Mouse (Mus musculus) kidney, adult 2 months (tissue): ENCODE measurements around the gene Slc29a1.

Source experiments
- CTCF ChIP-seq: fragments of 200-500 bp; conservative IDR thresholded peaks from 2 replicates; pipeline ENCODE4 v1.5.1; 2011; ENCODE audit warnings: low read depth, mild to moderate bottlenecking, control low read depth, low read length, moderate library complexity, mixed read lengths; ENCODE audit not compliant: insufficient read depth, insufficient read length
- POLR2A ChIP-seq: fragments of 200-500 bp; IDR thresholded peaks from one replicate; pipeline ENCODE4 v1.6.1; 2011; ENCODE audit warnings: low read depth, low read length, control low read depth

DNA sequence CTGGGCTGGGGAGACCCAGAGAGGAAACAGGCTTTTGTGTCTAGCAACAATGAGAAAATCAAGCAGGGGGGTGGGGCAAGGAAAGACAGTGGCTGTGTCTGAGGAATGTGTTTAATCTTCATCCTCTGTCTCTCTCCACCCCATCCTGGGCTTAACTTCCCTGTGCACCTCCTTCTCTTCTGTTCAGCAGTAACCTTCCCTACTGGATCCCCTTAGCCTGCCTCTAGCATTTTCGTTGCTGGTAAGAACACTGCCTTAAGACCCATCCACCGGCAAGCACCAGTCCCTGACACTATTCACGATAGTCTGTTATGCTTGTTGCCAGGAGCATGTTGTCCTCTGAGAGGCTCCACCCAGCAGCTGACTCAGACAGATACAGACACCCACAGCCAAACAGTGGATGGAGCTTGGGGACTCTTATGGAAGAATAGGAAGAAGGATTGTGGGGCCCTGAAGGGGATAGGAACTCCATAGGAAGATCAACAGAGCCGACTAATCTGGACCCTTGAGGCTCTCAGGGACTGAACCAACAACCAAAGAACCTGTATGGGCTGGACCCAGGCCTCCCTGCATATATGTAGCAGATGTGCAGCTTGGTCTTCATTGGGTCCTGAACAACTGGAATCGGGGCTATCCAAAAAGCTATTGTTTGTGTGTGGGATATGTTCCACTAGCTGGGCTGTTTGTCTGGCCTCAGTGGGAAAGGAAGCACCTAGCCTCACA is 10.9 kb upstream of the Slc29a1 start:
- no peak for TF ChIP-seq CTCF
- TF ChIP-seq POLR2A: no peak
